Mouse (Mus musculus) c-Kit-positive CD71-positive TER-119-positive erythroid progenitor cells, embryonic 14.5 days (primary cell): ENCODE data around the gene Dpp6.

Experiments
- DNase-seq: peaks from one replicate; pipeline ENCODE4 v3.0.0-alpha.2; 2013; ENCODE audit warnings: low spot score

Dpp6 gene

DNA sequence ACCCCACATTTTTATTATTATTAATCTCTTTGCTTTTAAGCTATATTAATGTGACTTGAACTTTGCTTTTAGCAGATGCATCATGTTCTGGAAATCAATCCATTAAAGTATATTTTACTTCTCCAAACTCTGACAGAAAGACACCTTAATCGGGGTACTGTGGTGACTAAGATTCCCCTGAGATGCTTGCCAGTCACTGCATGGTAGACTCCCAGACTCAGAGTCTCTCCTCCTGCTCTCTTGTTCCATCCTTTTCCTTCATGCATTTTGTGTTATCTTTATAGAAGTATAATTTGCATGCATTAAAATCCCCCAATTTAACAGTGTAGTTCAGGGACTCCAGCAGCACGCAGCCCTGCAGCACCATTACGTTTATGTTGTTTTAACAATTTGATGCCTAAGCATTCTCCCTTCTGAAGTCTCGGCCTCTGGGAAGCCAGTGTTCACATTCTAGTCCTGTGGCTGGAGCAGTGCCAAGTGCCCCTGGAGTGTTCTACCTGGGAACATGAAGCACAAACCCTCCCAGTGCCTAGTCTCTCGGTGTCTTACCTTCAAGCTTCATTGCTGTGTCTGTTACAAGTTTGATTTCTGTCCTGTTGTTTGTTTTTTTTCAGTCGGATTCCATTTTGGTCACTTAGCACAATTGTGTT, 153.1 kb downstream of the Dpp6 start:
- DNase-seq = no peak

DNA sequence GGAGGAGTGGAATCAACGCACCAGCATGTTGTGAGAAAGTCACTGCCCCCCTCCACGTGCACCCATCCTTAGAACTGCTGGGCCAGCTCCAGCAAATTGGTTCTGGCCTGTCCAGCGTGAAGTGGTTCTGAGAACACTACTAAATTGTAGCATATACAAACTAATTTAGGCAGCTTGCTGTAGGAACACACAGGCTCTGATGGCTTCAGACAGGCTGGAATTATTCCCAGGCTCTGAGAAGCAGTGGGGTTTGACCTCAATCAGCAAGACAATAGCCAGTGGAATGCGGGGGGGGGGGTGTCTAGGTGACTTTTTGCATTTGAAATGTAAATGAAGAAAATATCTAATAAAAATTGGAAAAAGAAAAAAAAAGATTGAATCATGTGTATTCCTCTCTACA, 156.2 kb downstream of the Dpp6 start:
- no peak for DNase-seq

DNA sequence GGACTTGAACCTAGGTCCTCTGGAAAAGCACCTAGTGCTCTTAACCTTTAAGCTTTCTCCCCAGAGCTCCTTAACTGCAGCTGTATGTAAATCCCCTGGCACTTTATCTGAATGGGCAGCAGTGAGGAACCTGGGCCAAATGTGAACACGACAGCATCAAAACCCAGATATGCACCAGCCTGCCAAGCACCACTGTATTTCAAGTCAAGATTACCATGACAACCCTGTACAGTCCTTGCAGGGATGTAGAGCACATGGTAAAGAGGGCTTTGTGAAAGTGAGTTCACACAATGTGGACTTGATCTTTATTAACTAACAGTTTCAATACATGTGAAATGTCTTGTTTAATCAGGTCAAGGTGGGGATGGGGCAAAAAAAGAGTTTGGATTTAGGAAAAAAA, 162.3 kb downstream of the Dpp6 start:
- DNase-seq = no peak

- DNase-seq = no peak
Measured at GRCm38 (mm10) chr5:26979755-26980154, 162.8 kb downstream of the Dpp6 start.

DNA sequence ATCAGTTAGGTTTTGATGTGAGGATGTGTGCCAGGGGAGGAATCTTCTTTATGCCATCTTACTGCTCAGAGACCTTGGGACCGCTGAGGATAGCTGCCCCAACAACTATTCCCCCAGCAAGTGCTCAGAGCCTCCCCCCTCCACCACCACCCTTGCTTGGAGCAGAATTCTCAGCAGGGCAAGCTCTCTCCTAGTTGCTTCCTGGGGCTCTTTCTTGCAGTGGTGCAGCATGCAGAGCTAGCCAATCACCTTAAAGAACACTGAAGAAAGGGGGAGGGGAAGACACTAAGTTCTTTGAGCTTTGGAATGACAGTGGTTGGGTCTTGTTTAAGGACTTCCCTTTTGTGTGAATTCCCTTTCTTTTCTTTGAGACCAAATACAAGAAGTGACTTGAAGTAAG, 168.1 kb downstream of the Dpp6 start:
- DNase-seq = no peak

- no peak for DNase-seq
Measured at GRCm38 (mm10) chr5:26991587-26991986, 174.6 kb downstream of the Dpp6 start.

DNA sequence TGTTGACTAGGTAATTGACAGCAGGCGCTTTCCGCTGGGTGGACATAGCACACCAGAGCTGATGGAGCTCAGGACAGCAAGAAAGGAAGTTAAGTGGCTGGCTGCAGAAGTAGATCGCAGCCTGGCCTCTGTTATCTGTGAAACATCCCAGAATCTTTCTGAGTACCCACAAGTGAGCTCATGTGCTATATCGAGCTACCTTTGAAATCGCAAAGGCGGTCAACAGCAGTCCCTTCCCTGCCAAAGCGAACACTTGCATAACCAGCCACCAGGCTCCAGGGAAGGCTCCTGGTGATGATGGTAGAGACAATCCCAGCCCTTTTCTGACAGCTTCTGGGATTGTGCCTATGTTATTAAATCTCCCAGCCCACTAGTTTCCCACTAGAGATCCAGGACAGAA, 186.5 kb downstream of the Dpp6 start:
- no peak for DNase-seq

DNA sequence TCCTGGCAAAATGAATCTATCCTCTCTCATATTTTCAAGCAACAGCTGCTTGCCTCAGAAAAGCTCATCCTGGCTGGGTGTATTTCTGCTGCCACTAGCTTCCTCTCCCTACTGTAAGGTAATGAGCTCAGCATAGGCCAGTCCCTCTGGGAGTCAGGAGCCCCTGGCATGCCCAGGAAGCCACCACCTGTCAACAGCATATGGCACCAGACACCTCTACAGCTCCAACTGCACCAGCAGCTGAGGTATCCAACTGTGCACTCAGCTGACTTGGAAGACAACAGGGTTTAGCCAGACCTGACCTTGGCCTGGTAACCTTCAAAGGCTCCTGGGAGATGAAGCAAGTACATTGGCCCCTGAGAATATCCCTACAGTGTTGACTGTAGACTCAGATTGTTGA, 192.2 kb downstream of the Dpp6 start:
- DNase-seq = no peak

DNA sequence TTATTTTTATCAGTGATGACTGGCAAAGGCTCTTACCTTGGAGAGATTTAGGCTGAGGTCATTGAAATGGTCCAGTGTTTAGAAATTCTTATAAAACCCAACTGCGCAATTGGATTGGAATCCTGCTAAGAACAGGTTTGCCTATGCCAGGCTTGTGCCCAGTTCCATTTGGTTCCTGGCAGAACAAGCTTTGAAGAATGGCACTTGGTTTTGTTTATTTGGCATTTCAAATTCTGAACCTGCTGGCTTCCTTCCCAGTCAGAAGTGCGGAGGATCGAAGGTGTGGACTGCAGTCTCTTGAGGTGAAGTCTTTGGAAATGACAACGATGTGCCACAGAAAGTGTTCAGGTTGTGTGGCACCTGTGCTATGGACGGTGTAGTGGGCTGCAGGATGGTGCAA, 193.6 kb downstream of the Dpp6 start:
- DNase-seq = no peak

GRCm38 (mm10) chr5:27018314-27018956, 201.4 kb downstream of the Dpp6 start:
- DNase-seq = no peak

GRCm38 (mm10) chr5:27028611-27029010, 211.6 kb downstream of the Dpp6 start:
- DNase-seq = no peak

- DNase-seq = peak; percentile 2
Measured at GRCm38 (mm10) chr5:27029784-27030183, 212.8 kb downstream of the Dpp6 start.

DNA sequence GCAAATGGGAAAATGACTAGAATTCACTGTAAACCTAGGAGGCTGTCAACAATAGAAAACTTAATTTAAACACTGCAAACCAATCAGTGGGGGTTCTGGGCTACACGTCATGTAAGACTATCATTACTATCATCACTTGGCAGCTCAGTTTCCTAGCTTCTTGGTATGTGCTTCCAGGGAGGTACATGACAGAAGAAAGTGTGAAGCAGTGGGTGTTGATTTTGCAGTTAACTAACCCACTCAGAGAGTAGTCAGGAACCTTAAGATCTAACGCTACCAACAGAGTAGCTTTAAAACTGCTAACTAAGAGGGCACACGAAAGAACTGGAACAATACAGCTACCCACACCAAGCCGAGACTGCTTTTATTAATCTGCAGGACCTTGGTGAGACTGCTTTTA, 217.9 kb downstream of the Dpp6 start:
- no peak for DNase-seq

GRCm38 (mm10) chr5:27035291-27035690, 218.3 kb downstream of the Dpp6 start:
- DNase-seq = no peak

GRCm38 (mm10) chr5:27035891-27036290, 218.9 kb downstream of the Dpp6 start:
- DNase-seq = no peak

DNA sequence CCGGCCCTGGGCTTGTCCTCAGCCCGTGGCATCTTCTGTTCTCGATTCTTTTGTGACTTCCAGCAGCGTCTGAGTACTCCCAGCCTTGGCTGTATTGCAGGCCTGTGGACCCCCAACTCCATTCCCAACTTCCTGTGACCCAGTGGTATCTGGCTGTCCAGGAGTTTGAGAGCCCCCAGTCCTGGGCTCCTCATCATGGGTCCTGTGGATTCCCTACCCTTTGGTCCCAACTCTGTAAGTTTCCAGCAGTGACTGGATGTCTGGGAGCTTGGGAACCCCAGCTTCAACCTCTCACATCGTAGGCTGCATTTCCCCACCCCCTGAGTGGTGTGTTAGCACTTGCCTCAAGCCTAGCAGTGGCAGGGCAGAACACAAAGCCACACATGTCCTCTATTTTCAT, 220.8 kb downstream of the Dpp6 start:
- no peak for DNase-seq

DNA sequence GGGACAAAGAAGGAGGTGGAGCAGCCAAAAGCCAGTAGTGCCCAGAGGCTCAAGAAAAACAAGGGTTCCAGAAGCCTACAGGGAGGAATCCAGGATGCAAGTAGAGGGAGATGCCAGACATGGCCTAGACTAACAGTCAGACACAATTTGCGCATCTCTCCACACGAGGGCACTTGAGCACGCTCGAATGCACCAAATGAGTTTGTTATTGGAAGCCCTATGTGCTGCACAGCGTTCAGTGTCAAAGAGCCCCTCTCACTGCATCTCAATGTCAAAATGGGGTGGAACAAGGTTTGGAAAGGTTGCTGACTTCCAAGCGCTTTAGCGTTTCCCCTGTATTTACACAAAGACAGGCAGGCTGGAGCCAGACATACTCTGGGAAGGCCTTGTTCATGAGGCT, 231.2 kb downstream of the Dpp6 start:
- no peak for DNase-seq

- no peak for DNase-seq
Measured at GRCm38 (mm10) chr5:27048926-27049325, 231.9 kb downstream of the Dpp6 start.

DNA sequence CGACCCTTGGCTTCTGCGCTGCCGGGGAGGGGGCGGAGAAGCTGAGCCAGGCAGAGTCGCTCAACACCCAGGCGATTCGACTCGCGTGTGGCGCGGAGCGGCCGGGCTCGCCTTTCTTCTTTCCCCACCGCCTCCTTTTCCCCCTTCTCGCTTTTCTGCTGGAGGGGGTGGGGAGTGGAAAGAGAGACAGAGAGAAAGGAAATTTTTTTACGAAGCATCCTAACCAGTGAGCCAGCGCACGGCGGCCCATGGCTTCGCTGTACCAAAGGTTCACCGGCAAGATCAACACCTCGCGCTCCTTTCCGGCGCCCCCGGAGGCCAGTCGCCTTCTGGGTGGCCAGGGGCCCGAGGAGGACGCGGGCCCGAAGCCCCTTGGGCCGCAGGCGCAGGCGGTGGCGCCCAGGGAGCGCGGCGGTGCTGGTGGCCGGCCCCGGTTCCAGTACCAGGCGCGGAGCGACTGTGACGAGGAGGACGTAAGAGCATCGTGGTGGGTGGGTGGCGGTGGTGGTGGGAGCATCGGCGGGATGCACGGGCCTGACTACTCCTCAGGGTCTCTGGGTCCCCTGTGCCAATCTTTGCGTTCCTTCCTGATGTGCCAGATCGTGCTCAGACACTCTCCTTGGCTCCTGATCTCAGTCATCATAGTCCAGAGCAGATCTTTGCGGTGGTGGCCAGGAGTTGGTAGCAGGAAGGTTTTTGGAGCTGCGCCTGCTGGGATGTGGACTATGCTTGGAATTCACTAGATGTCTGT, 232.5 kb downstream of the Dpp6 start:
- DNase-seq = no peak

DNA sequence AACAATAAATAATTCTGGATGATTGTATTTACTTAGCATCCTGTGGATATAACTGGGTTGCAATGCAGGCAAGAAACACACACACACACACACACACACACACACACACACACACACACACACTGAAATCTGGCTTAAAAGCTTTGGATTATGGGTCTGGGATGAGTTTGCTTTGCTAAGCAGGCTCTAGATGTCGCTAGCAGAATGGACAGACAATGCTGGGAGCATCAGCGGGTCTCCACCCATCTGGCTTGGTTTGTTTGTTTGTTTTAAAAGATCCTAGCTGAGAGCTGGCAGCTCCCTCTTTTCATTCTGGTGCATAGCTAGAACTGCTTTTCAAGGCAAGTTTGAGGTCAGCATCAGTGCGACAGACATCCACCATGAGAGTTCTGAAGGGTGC, 234.2 kb downstream of the Dpp6 start:
- no peak for DNase-seq

GRCm38 (mm10) chr5:27052441-27052840, 235.4 kb downstream of the Dpp6 start:
- DNase-seq = no peak

GRCm38 (mm10) chr5:27056436-27056835, 239.4 kb downstream of the Dpp6 start:
- no peak for DNase-seq

GRCm38 (mm10) chr5:27060114-27060513, 243.1 kb downstream of the Dpp6 start:
- DNase-seq = no peak
